Mouse (Mus musculus) heart, postnatal 0 days (tissue): ENCODE measurements around the gene Il2rb. TPM values are rescaled to one million over a fixed set of nuclear protein-coding genes. Genes with fewer than 3 reads are reported as not detected.

Experiments used
- ATAC-seq: fragments of 200-750 bp; cut with Nextera tagmentation; 2 replicates; pipeline ENCODE4 v1.8.0; 2017; ENCODE audit warnings: low read depth, moderate number of reproducible peaks, moderate library complexity; ENCODE audit not compliant: insufficient read depth
- DNase-seq: peaks from one replicate; pipeline ENCODE4 v3.0.0-alpha.2; 2016; ENCODE audit warnings: low spot score
- H3K27ac ChIP-seq: fragments of 300-500 bp; sonication (generic); 2 replicates; pipeline ENCODE4 v1.5.1; 2014; ENCODE audit warnings: low read depth, mild to moderate bottlenecking
- H3K27me3 ChIP-seq: fragments of 300-500 bp; sonication (generic); 2 replicates; pipeline ENCODE4 v1.6.1; 2014; ENCODE audit warnings: low read length, mixed read lengths; ENCODE audit not compliant: control insufficient read depth, insufficient read depth
- H3K36me3 ChIP-seq: fragments of 300-500 bp; sonication (generic); replicated peaks from 2 replicates; pipeline ENCODE4 v1.6.1; 2014; ENCODE audit warnings: low read length, mixed read lengths; ENCODE audit not compliant: control insufficient read depth, insufficient read depth
- H3K4me1 ChIP-seq: fragments of 300-500 bp; sonication (generic); 2 replicates; pipeline ENCODE4 v1.6.1; 2014; ENCODE audit warnings: antibody characterized with exemption; ENCODE audit not compliant: control insufficient read depth, insufficient read depth
- H3K4me2 ChIP-seq: fragments of 300-500 bp; sonication (generic); 2 replicates; pipeline ENCODE4 v1.6.1; 2014; ENCODE audit warnings: low read depth, mild to moderate bottlenecking, low read length, moderate library complexity
- H3K4me3 ChIP-seq: fragments of 300-500 bp; sonication (generic); 2 replicates; pipeline ENCODE4 v1.5.1; 2014; ENCODE audit warnings: low read depth, low read length
- H3K9ac ChIP-seq: fragments of 300-500 bp; sonication (generic); replicated peaks from 2 replicates; pipeline ENCODE4 v1.6.1; 2014; ENCODE audit warnings: low read depth, low read length, mixed read lengths
- H3K9me3 ChIP-seq: fragments of 300-500 bp; sonication (generic); replicated peaks from 2 replicates; pipeline ENCODE4 v1.6.1; 2016; ENCODE audit warnings: low read length; ENCODE audit not compliant: control insufficient read depth
- CTCF ChIP-seq: IDR thresholded peaks from 2 replicates; pipeline ENCODE4 v1.5.1; 2016; ENCODE audit warnings: antibody characterized with exemption, control low read depth, low read depth
- EP300 ChIP-seq: IDR thresholded peaks from 2 replicates; pipeline ENCODE4 v1.6.1; 2016; ENCODE audit warnings: antibody characterized with exemption, low read depth
- WGBS: fragments of 180-500 bp; shearing (Covaris S2); extraction: QIAGEN DNeasy Blood & Tissue Kit; methylation state at CpG from one replicate; pipeline ENCODE4 v1.1.7; 2014; 5-methylcytosine and 5-hydroxymethylcytosine counted together
- polyA plus RNA-seq: library from polyadenylated mRNA; unstranded; fragments of >200 nt; fragmentation: Nextera tagmentation; extraction: Ambion mirVana; gene quantifications from 2 replicates; pipeline ENCODE4 v1.2.1, GENCODE M21; 2015
- total RNA-seq: library from RNA; depleted of rRNA; stranded (reverse); fragments of >200 nt; gene quantifications from 2 replicates; pipeline ENCODE4 v1.2.3, GENCODE M21; 2014; ENCODE audit warnings: low replicate concordance

Gene Il2rb
- total and polyA plus RNA-seq, 2 experiments from 2014 or later, result 0.08 TPM; not detected in 1

DNA sequence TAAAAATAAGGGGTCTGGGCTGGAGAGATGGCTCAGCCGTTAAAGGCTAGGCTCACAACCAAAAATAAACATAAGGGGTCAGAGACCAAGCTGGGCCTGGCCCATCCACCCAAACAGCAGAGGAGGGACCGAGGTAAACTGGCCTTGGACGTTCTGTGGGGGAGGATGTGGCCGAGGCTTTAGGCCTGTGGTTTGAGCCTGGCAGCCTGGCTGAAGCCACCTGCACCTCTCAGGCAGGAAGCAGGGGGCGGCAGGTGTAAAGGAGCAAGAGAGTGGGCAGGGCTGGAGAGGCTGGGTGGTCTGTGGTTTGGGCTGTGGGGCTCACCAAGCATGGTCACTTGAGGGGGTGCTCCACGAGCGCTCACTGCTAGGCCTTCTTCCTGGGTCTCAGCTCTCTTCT, 16.9 kb upstream of the Il2rb start:
- peaks cover 3% of the 10 kb centered on the region; the same call in 1 of the 2 replicates for H3K4me1 ChIP-seq
- H3K27ac ChIP-seq, result no peak overlapping the region
- no peaks in the 10 kb centered on the region for H3K36me3 ChIP-seq
- no peak for TF ChIP-seq EP300
- no peak for TF ChIP-seq CTCF
- no peaks in the 10 kb centered on the region for H3K9me3 ChIP-seq
- no peak for ATAC-seq
- WGBS, result 87% methylated on average over 7 of the region's 7 CpGs
- H3K27me3 ChIP-seq, result no peaks in the 10 kb centered on the region
- H3K4me2 ChIP-seq, result no peak overlapping the region
- H3K9ac ChIP-seq, result no peak overlapping the region
- H3K4me3 ChIP-seq, result no peak overlapping the region
- no peak for DNase-seq

DNA sequence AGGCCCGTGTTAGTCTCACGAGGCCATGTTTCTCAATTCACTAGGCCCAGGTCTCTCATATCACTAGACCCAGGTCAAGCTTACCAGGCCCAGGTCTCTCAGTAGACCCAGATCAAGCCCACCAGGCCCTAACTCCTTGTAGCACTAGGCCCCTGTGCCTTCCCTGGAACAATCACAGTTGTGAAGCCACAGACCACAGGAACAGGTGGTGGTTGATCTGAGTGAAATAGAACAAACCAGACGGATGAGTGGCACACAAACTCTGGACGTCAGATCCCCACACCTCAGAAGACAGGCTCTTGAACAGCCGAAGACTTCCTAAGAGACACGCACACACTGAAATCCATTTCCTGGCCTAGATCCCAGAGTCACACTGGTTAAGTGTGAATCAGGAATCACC, 15.7 kb upstream of the Il2rb start:
- Histone ChIP-seq H3K4me3 (no peak overlapping the region), H3K9me3 (no peaks in the 10 kb centered on the region), H3K36me3 (no peaks in the 10 kb centered on the region), H3K4me1 (peaks cover 3% of the 10 kb centered on the region; the same call in 1 of the 2 replicates), H3K27ac (no peak overlapping the region), H3K9ac (no peak overlapping the region), H3K27me3 (no peaks in the 10 kb centered on the region), H3K4me2 (no peak overlapping the region)
- DNase-seq (no peak), ATAC-seq (no peak)
- no peak for TF ChIP-seq CTCF
- TF ChIP-seq EP300, result no peak
- 69% methylated on average over 6 of the region's 6 CpGs for WGBS

DNA sequence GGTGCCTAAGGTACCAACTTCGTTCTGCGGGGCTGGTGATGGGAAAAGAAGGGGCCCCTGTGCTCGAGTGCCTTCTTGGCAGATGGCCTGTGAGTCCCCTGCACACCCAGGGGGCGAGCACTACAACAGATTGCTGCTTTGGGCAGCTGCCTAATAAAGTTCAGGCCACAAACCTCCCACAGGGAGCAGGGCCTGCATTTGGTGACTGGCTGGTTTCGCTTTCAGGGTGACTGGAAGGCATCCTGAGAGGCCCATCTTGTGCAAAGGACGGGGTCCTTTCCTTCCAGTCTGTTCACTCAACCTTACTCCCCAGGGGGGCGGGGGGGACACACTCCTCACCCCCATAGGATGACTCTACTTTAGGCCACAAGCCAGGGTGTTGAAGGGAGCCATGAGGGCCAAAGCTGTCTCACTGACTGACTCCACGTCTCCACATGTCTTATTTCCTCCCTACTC, 15.1 kb upstream of the Il2rb start:
- H3K36me3 ChIP-seq, result no peaks in the 10 kb centered on the region
- no peak for ATAC-seq
- H3K4me1 ChIP-seq, result peaks cover 3% of the 10 kb centered on the region; the same call in 1 of the 2 replicates
- H3K4me3 ChIP-seq, result no peak overlapping the region
- no peaks in the 10 kb centered on the region for H3K27me3 ChIP-seq
- no peak overlapping the region for H3K9ac ChIP-seq
- DNase-seq, result no peak
- H3K27ac ChIP-seq, result no peak overlapping the region
- H3K9me3 ChIP-seq, result no peaks in the 10 kb centered on the region
- WGBS, result 50% methylated on average over 8 of the region's 8 CpGs
- no peak overlapping the region for H3K4me2 ChIP-seq
- TF ChIP-seq CTCF, result no peak
- no peak for TF ChIP-seq EP300

DNA sequence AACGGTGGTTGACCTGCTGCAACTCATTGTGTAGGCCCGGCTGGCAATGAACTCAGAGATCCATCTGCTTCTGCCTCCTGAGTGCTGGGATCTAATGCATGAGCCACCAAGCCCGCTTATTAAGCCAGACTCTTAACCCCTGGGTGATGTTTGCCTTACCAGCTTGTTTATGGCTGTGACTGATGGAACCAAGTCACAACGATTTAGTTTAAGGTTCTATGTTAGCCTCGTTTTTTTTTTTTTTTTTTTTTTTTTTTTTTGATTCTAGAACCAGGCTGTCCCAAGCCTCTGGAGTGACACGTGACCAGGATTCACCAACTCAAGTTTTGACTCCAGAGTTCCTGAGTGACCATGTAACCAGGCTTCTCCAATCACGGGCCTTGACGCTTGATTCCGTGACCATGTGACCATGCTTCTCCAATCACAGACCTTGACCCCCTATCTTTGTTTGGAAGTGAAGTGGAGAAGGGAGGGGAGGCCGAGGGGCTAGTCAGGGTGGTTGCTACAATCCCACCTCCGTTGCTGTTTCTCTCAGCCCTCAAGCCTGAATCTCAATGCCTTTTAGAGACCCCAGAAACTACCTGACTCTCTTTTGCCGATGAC, 14.3 kb upstream of the Il2rb start:
- no peak overlapping the region for H3K9ac ChIP-seq

DNA sequence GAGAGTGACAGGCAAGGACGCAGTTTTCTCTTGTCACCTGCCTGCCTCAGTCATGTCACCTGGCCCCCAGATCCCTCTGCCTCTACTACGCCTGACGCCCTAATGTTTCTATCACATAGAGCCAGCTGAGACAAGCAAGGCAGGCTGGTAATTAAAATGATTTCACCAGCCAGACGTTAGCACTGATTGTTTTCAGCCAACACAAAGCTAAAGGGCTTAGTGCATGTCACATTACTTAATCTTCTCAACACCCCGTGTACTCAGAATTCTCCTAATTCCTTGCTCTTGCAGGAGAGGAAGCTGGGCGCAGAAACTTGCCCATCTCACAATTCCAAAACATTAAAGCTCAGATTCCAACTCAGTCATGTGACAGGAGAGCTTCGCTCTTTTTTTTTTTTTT, 13.4 kb upstream of the Il2rb start:
- TF ChIP-seq EP300 (no peak), CTCF (no peak)

More for the DNA sequence above, 14.3 kb upstream of the Il2rb start:
- DNase-seq, result peak; percentile 12
- no peak overlapping the region for H3K4me2 ChIP-seq
- TF ChIP-seq EP300 (no peak), CTCF (no peak)
- ATAC-seq, result peak; percentile 60; the same call in 1 of the 2 replicates
- H3K4me3 ChIP-seq, result no peak overlapping the region
- H3K27ac ChIP-seq, result no peak overlapping the region
- 56% methylated on average over 12 of the region's 12 CpGs for WGBS
- H3K9me3 ChIP-seq, result no peaks in the 10 kb centered on the region
- no peaks in the 10 kb centered on the region for H3K27me3 ChIP-seq
- no peaks in the 10 kb centered on the region for H3K36me3 ChIP-seq
- peaks cover 3% of the 10 kb centered on the region; the same call in 1 of the 2 replicates for H3K4me1 ChIP-seq

DNA sequence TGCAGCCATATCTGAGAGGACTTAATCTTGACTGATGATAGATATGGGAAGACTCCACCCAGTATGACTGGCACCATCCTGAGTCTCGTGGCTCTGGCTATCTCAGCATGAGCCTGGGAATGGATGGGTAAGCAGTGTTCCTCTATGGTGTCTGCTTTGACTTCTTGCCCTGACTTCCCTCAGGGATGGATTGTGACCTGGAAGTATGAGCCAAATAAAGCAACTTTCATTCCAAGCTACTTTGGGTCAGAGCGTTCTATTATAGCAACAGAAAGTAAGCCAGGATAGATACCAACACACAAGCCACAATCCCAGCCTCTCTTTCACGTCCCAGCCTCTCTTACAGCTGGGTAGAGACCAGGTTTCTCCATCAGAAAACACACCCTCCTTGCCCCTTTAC, 10.5 kb upstream of the Il2rb start:
- Histone ChIP-seq H3K4me3 (no peak overlapping the region), H3K27me3 (no peaks in the 10 kb centered on the region), H3K4me1 (peaks cover 3% of the 10 kb centered on the region; the same call in 1 of the 2 replicates), H3K9ac (no peak overlapping the region), H3K4me2 (no peak overlapping the region), H3K27ac (no peak overlapping the region), H3K9me3 (no peaks in the 10 kb centered on the region), H3K36me3 (no peaks in the 10 kb centered on the region)
- WGBS, result 61% methylated on average over 3 of the region's 3 CpGs
- TF ChIP-seq CTCF (no peak), EP300 (no peak)
- ATAC-seq, result no peak
- no peak for DNase-seq

More for the DNA sequence above, 13.4 kb upstream of the Il2rb start:
- Histone ChIP-seq H3K4me1 (peaks cover 3% of the 10 kb centered on the region; the same call in 1 of the 2 replicates), H3K9me3 (no peaks in the 10 kb centered on the region), H3K4me3 (no peak overlapping the region), H3K36me3 (no peaks in the 10 kb centered on the region), H3K9ac (no peak overlapping the region), H3K27ac (no peak overlapping the region), H3K4me2 (no peak overlapping the region), H3K27me3 (no peaks in the 10 kb centered on the region)
- no peak for ATAC-seq
- WGBS, result 39% methylated on average over 7 of the region's 7 CpGs
- no peak for DNase-seq
